Mouse (Mus musculus): ENCODE data around the gene Pibf1. TPM values are rescaled to one million over a fixed set of nuclear protein-coding genes. Genes with fewer than 3 reads are reported as not detected.

Gene Pibf1
- total RNA-seq, 4 experiments from 2014 or later: 8.8 to 16.4 (median 13.4) TPM

DNA sequence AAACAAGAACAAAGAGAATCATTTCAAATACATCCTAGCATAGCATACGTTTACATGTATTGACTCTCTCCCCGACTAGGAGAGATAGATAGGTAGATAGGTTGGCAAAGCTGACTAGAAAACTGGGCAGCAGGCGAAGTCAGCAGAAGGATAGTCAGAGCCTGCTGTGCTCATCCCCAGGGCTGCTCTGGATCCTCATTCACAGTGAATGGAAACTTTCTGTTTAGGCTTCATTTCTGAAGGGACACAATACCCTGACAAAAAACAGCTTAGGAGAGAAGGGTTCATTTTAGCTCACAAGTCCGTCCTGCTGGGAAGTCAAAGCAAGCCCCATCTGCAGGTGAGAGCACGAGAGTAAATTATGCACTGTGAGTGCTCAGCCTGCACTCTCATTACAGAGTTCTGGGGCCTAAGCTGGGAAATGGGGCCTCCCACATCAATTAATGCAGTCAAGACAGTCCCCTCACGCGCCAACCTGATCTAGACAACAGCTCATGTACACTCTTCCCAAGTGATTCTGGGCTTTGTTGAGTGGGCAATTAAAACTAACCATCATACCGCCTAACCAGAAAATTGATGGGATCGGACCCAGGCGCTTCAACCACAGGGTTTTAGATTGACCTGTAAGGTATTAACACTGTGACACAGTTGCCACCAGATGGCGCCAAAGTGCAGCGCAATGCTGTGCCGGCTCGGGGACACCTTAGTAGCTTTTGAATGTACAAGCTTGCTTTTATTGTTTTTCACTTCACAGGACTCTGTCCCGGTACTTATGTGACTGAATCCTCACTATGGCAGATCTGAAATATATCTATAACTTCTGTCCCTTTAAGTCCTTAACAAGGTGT is 42.8 kb downstream of the Pibf1 start:
- DNase-seq: peak; percentile 48

GRCm38 (mm10) chr14:99146841-99147240 is 47.6 kb downstream of the Pibf1 start:
- no peak for DNase-seq

DNA sequence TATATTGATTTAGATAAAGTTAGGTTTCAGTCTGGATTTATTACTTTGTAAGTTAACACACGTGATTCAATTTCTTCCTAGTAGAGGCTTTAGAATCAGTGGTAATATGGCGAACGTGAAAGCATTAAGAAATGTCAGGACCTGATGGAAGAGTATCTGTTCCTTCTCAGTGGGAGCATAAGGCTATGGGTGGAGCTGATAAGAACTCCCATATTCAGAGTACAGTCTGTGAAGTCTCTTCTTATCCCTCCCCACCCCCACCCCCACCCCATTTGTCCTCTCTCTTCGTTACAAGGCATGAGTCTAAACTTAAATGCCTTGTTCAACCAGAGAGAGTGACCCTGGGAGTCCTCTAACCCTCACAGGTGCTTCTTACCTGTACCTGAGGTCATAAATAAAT is 53.5 kb downstream of the Pibf1 start:
- DNase-seq: no peak

- DNase-seq: no peak
Observed at GRCm38 (mm10) chr14:99159940-99160339, 60.7 kb downstream of the Pibf1 start.

- no peak for DNase-seq
Observed at GRCm38 (mm10) chr14:99163051-99163450, 63.8 kb downstream of the Pibf1 start.

- DNase-seq: no peak
Observed at GRCm38 (mm10) chr14:99174138-99174745, 75.0 kb downstream of the Pibf1 start.

- no peak for DNase-seq
Observed at GRCm38 (mm10) chr14:99176559-99176958, 77.3 kb downstream of the Pibf1 start.

- no peak for DNase-seq
Observed at GRCm38 (mm10) chr14:99190153-99190790, 91.0 kb downstream of the Pibf1 start.

- no peak for DNase-seq
Observed at GRCm38 (mm10) chr14:99205865-99206264, 106.6 kb downstream of the Pibf1 start.

- no peak for DNase-seq
Observed at GRCm38 (mm10) chr14:99206591-99206990, 107.4 kb downstream of the Pibf1 start.

DNA sequence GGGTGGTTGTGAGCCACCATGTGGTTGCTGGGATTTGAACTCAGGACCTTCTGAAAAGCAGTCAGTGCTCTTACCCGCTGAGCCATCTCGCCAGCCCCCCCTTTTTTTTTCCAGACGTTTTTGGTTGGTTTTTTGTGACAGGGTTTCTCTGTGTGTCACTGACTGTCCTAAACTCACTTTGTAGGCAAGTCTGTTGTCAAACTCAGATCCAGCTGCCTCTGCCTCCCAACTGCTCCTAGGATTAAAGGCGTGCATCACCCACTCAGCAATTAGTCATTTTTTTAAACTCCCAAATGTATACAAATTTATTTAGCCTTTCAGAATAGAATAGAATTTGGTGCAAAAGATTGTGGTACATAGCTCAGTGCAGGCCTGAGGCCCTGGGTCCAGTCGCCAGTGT is 111.2 kb downstream of the Pibf1 start:
- no peak for DNase-seq

- DNase-seq: no peak
Observed at GRCm38 (mm10) chr14:99218396-99219012, 119.3 kb downstream of the Pibf1 start.

DNA sequence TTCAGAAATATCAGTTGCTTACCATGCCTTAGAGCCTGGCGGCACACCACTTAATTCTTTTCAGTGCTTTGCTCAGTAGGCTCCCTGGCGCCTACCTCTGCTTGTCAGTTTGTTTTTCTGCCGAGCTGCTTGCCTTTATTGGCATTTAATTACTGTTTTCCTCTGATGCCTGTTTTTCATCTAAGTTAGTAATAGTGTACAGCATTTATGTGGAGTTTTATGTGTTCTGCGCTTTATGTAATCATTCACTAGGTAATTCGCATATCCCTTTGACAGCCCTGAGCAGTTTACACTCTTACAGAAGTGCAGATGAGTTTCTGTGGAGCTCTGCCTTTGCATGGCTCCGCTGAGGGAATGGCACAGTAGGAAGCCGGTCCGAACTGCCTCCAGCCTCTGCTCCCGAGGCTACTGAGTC is 120.5 kb downstream of the Pibf1 start:
- no peak for DNase-seq

- no peak for DNase-seq
Observed at GRCm38 (mm10) chr14:99225929-99226328, 126.7 kb downstream of the Pibf1 start.

GRCm38 (mm10) chr14:99229071-99229780 is 130.0 kb downstream of the Pibf1 start:
- DNase-seq: no peak

GRCm38 (mm10) chr14:99233056-99233455 is 133.8 kb downstream of the Pibf1 start:
- DNase-seq: no peak

DNA sequence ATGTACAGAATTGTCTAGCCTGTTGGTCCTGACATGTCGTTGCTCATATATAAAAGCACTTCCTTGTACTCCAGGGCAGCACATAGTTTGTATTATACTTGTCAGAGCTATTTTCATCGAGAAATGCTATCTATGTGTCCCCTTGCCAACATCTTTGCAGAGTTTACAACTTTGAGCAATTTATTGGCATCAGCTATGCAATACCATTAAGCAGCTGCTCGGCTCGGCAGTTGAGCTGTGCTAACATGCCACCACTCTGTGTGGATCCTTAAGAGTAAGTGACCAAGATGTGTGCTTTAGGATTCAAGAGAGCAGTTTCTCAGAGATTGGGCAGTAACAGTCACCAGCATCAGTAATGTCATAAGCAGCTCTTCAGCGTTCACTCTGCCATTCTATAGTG is 137.9 kb downstream of the Pibf1 start:
- no peak for DNase-seq

GRCm38 (mm10) chr14:99240563-99240962 is 141.3 kb downstream of the Pibf1 start:
- no peak for DNase-seq

DNA sequence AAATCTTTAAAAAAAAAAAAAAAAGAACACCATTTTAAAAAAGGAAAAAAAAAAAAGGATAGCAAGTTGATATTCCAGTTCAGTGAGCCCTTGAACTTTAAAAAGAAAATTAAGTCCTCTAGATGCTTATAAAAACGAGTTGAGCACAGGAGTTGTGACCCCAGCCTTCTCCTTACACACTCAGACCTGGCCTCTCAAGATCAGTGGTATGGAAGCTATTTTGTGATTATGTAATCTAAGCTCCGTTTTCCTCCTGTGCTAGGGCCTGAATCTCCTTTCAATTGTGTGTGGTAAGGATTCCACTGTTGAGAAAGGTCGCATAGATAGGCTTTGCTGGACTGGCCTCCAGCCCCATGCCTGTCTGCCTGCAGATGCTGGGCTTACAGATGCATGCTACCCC is 145.3 kb downstream of the Pibf1 start:
- DNase-seq: no peak

GRCm38 (mm10) chr14:99262026-99262425 is 162.8 kb downstream of the Pibf1 start:
- no peak for DNase-seq

- no peak for DNase-seq
Observed at GRCm38 (mm10) chr14:99263816-99264215, 164.6 kb downstream of the Pibf1 start.

- DNase-seq: no peak
Observed at GRCm38 (mm10) chr14:99265791-99266190, 166.6 kb downstream of the Pibf1 start.

Data from adrenal gland, adult 8-10 months (tissue).